Mouse (Mus musculus) embryonic facial prominence, embryonic 13.5 days (tissue): ENCODE results near the gene Ang. TPM values are rescaled to one million over a fixed set of nuclear protein-coding genes. Genes with fewer than 3 reads are reported as not detected.

Source experiments
- ATAC-seq: fragments of 200-750 bp; cut with Nextera tagmentation; 2 replicates; pipeline ENCODE4 v1.8.0; 2017; ENCODE audit warnings: low read depth; ENCODE audit not compliant: insufficient number of reproducible peaks, insufficient read depth, low FRiP score, low TSS enrichment
- H3K27ac ChIP-seq: fragments of 300-500 bp; sonication (generic); 2 replicates; pipeline ENCODE4 v1.5.1; 2015; ENCODE audit warnings: moderate library complexity, mild to moderate bottlenecking, inconsistent platforms
- H3K27me3 ChIP-seq: fragments of 300-500 bp; sonication (generic); 2 replicates; pipeline ENCODE4 v1.6.1; 2015; ENCODE audit warnings: mild to moderate bottlenecking, inconsistent platforms
- H3K36me3 ChIP-seq: fragments of 300-500 bp; sonication (generic); 2 replicates; pipeline ENCODE4 v1.6.1; 2015; ENCODE audit warnings: mild to moderate bottlenecking, inconsistent platforms
- H3K4me1 ChIP-seq: fragments of 300-500 bp; sonication (generic); 2 replicates; pipeline ENCODE4 v1.6.1; 2015; ENCODE audit warnings: inconsistent platforms
- H3K4me2 ChIP-seq: fragments of 300-500 bp; sonication (generic); 2 replicates; pipeline ENCODE4 v1.6.1; 2015; ENCODE audit warnings: moderate library complexity, mild to moderate bottlenecking, inconsistent platforms
- H3K4me3 ChIP-seq: fragments of 300-500 bp; sonication (generic); 2 replicates; pipeline ENCODE4 v1.5.1; 2015; ENCODE audit warnings: mild to moderate bottlenecking, inconsistent platforms
- H3K9ac ChIP-seq: fragments of 300-500 bp; sonication (generic); 2 replicates; pipeline ENCODE4 v1.6.1; 2015; ENCODE audit warnings: mild to moderate bottlenecking, inconsistent platforms
- H3K9me3 ChIP-seq: fragments of 300-500 bp; sonication (generic); 2 replicates; pipeline ENCODE4 v1.6.1; 2016; ENCODE audit warnings: inconsistent platforms
- WGBS: fragments of 180-500 bp; shearing (Covaris S2); methylation state at CpG from one replicate; pipeline ENCODE4 v1.1.7; 2015; ENCODE audit warnings: mixed read lengths; 5-methylcytosine and 5-hydroxymethylcytosine counted together
- polyA plus RNA-seq: library from polyadenylated mRNA; unstranded; fragments of >200 nt; fragmentation: Nextera tagmentation; extraction: Ambion mirVana; gene quantifications from 2 replicates; pipeline ENCODE4 v1.2.1, GENCODE M21; 2015

The Ang gene
- 4.6 and 5.7 TPM in 2 replicates for polyA plus RNA-seq

DNA sequence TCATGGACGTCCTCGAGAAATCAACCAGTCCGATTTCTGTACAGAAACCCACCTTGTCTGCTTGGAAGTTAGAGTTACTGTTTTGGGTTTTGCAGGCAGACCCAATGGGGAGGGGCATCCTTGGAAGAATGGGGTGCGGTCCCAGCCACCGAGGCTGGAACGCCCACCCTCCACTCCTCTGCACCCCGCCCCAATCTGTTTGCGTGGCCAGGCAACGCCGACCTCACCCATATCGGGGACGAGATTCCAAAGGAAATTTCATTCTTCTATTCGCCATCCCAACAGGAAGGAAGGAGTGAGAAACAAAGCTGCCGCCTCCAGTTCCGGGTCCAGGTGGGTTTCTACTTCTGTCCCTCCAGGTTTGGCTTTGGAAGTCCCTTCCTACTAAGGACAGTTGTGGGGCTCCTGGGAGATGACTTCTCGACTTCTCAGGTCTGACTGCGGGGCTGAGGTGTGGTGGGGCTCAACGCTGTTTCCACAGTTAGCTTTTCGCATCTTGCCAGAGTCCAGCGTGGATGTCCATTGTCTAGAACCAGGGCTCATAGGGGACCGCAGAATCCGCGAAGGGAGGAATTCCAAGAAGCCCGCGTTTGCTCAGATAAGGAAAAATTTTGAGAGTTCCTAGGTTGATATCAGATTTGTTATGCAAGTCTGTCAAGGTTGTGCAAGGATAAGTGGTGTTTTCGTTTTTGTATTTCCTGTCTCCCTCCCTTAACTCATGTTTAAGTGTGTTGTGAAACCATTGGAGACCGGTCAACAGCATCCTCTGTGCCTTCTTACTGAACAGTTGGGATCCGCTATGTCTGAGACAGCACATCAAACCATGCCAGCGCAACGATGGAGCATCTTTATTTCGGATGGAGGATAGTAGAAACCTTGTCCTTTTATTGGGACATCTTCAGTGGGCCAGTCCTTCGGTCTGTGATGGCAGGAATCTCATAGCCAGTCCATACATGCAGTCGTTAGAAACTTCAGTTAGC, at the start of gene Ang, which contains the start of gene Rnase4:
Ang (plus strand) TSS at position 230 of the 980 bp plus-strand sequence.
Rnase4 (plus strand) TSS at position 157 of the 980 bp plus-strand sequence.
- no peaks in the 10 kb centered on the region for H3K27me3 ChIP-seq
- H3K4me2 ChIP-seq: peak within 1 kb of the TSS; percentile 73
- peak within 1 kb of the TSS; percentile 73 for H3K4me3 ChIP-seq
- no peaks in the 10 kb centered on the region for H3K4me1 ChIP-seq
- H3K9ac ChIP-seq: peak within 1 kb of the TSS; percentile 74
- 6% methylated on average over 33 of the region's 33 CpGs for WGBS
- ATAC-seq: 0 out of 2 replicates have a peak, but pooled peaks have one; percentile 24
- H3K36me3 ChIP-seq: no peaks in the 10 kb centered on the region
- peak within 1 kb of the TSS; percentile 88 for H3K27ac ChIP-seq
- no peaks in the 10 kb centered on the region for H3K9me3 ChIP-seq

DNA sequence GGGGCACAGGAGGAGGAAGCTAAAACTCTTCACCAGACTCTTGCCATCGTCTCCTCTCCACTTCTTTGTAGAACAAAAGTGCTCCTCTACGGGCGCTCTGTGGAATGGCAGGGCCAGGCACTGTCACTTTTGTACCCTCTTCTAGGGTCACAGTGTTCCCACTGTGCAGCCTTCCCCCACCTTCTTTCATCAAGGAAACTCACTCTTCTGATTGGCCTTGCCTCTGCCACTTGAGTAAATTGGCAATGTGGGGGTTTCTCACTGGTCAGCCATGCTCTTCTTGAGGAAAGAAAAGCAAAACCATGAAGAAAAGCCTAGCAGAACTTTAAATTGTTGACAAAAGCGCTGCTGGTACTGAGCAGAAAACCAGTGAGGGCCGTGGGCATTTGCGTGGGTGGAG, 49.2 kb upstream of the Ang start, which contains the start of gene Rnase9:
Rnase9 (minus strand) TSS at position 101 of the 400 bp plus-strand sequence.
- WGBS: 76% methylated on average over 6 of the region's 6 CpGs
- no peaks in the 10 kb centered on the region for H3K9me3 ChIP-seq
- H3K27ac ChIP-seq: no peak within 1 kb of the TSS
- H3K4me1 ChIP-seq: no peaks in the 10 kb centered on the region
- no peaks in the 10 kb centered on the region for H3K27me3 ChIP-seq
- no peaks in the 10 kb centered on the region for H3K36me3 ChIP-seq
- no peak within 1 kb of the TSS for H3K4me2 ChIP-seq
- no peak within 1 kb of the TSS for H3K9ac ChIP-seq
- no peak for ATAC-seq
- H3K4me3 ChIP-seq: no peak within 1 kb of the TSS

DNA sequence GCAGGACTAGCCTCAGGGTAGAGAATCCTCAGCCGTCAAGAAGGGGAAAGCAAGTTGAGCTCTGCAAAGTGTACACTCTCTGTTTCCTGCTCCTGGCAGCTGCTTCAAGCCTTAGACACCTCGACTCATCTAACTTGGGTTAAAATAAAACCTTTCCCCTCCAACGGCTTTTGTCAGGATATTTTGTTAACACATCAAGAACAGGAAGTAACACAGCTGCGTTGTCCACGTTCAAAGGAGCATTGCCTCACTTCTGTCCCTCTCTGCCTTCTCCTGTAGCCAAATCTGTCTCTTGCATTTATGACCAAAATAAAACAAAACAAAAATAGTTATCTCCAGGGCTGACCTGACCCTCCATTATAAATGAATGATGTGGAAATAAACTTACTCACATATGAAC, 43.1 kb upstream of the Ang start:
- no peak overlapping the region for H3K9ac ChIP-seq
- no peak overlapping the region for H3K4me3 ChIP-seq
- ATAC-seq: no peak
- no peaks in the 10 kb centered on the region for H3K36me3 ChIP-seq
- 37% methylated on average over 5 of the region's 5 CpGs for WGBS
- no peaks in the 10 kb centered on the region for H3K27me3 ChIP-seq
- no peaks in the 10 kb centered on the region for H3K4me1 ChIP-seq
- no peaks in the 10 kb centered on the region for H3K9me3 ChIP-seq
- no peak overlapping the region for H3K27ac ChIP-seq
- H3K4me2 ChIP-seq: no peak overlapping the region

DNA sequence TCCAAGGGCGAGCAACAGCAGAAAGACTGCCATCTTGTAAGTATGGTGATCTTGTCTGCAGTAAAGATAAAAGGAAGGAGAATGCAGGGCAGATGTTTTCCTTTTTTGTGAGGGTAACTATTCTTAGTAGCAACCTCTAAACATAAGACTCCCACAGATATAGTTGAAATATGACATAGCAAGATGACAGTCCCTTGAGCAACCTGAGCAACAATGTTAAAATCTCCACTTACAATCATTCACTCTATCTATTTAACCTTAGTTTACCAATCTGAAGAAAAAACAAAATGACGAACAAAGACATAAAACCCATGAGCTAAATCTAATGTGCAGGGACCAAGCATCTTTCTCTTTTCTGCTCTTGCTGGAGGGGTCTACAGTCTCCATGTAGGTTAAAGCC, 40.9 kb upstream of the Ang start, which contains the start of gene Rnase11:
Rnase11 (minus strand) TSS at position 101 of the 400 bp plus-strand sequence.
- Histone ChIP-seq H3K4me2 (no peak within 1 kb of the TSS), H3K4me3 (no peak within 1 kb of the TSS), H3K27ac (no peak within 1 kb of the TSS), H3K4me1 (peaks cover 5% of the 10 kb centered on the region; the same call in 1 of the 2 replicates), H3K36me3 (no peaks in the 10 kb centered on the region), H3K9ac (no peak within 1 kb of the TSS), H3K27me3 (no peaks in the 10 kb centered on the region), H3K9me3 (no peaks in the 10 kb centered on the region)
- no peak for ATAC-seq
- 78% methylated on average over 2 of the region's 2 CpGs for WGBS

DNA sequence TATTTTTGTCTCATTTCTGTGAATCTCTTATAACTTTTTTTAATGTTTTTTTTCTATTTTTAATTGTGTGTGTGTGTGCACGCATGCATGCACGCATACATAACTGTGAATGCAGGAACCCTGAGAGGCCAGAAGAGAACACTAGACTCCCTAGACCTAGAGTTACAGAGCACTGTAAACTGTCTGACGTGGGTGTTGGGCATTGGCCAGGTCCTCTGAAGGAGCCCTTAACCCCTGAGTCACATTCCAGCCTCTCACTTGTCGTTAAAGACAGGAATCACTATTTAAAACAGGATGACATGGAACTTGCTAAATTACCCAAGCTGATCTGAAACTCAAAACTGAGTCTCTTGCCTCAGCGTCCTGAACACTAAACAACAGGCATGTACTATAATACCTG, 39.0 kb upstream of the Ang start:
- Histone ChIP-seq H3K36me3 (no peaks in the 10 kb centered on the region), H3K9me3 (no peaks in the 10 kb centered on the region), H3K27ac (no peak overlapping the region), H3K4me1 (peaks cover 5% of the 10 kb centered on the region; the same call in 1 of the 2 replicates), H3K4me3 (no peak overlapping the region), H3K9ac (no peak overlapping the region), H3K4me2 (no peak overlapping the region), H3K27me3 (no peaks in the 10 kb centered on the region)
- ATAC-seq: no peak
- WGBS: 50% methylated on average over 5 of the region's 5 CpGs

DNA sequence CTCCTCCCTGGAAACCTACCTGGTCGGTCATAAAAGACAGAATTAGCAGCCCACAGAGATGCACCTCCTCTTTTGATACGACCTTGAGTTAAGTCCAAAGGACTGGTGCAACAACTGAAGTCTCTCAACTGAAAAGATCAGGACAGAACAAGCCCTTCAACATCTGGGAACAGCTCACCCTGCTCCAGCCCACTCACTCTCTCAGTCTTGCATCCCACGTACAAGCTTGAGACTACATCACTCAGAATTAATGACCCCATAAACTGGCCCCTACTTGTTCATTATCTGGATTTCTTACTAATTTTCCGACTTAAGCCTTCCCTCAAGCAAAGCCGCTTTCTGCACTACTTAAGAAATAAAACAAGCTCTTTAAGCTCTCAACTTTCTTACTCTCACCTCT, 37.8 kb upstream of the Ang start:
- Histone ChIP-seq H3K27me3 (no peaks in the 10 kb centered on the region), H3K4me1 (peaks cover 5% of the 10 kb centered on the region; the same call in 1 of the 2 replicates), H3K4me3 (no peak overlapping the region), H3K36me3 (no peaks in the 10 kb centered on the region), H3K9ac (no peak overlapping the region), H3K27ac (no peak overlapping the region), H3K4me2 (no peak overlapping the region), H3K9me3 (no peaks in the 10 kb centered on the region)
- no peak for ATAC-seq
- WGBS: 55% methylated on average over 5 of the region's 5 CpGs

DNA sequence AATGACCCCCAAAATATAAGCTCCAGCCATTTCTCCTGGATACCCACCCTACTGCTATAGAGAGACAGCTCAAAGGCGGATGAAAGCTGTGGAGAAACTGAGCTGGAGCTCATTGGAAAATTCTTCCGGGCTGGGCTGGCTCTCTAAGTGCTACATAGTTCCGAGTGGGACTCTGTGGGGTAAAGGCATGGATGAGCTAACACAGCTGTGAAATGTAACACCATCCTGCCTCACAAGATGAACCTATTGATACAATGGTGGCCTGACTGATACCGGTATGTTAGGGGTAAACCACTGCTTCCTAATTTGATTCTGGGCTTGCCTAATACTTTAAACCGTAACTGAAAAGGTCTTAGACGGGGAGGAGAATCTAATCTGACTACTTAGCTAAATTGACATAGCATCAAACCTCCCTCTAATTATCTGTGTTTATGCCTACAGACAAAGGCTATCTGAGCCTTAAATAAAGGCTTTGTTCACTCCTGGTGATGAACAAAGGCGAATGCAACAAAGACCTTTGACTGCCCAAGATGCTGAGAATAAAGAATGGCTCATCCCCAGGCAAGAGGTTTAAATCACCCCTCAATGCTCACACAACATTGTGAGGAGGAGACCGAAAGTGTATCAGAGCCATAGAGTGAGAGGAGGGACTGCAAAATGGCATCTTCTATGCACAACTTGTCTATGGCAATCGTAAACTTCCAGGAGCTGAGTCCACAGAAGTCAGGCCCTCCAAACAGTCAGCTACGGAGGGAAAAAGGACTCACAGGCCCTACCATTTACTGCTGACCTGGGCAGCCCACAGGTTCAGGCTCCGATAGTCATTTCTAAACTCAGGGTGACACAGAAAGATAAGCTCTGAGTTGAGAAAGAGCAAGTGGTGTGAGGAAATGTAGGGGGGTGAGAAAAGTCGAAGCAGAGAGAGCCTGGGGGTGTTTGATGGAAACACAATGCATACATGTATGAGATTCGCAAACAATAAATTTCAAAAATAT, 36.4 kb upstream of the Ang start:
- no peak for ATAC-seq
- no peak overlapping the region for H3K9ac ChIP-seq
- WGBS: 37% methylated on average over 13 of the region's 13 CpGs

DNA sequence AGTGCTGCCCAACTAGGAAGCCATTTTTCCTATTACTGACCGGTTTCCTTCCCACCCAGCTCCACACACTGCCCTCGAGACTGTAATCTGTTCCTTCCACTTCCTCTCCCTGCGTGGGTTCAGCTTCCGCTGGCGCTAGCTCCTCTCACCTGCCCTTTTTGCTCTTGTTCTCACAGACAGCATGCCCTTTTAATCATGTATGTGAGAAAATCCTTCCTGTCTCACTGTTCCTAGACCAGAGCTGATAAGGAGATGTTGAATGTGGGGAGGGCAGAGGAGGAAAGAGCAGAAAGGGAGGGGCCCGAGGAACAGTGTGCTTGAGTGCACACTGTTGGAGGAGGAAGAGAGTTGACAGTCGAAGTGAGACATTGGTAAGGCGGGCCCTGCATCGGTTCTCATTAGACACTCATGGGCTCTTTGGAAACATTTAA, 33.5 kb upstream of the Ang start, which contains the start of gene Rnase12:
Rnase12 (minus strand) TSS at position 261 of the 431 bp plus-strand sequence.
- Histone ChIP-seq H3K9ac (no peak within 1 kb of the TSS), H3K4me2 (no peak within 1 kb of the TSS), H3K36me3 (no peaks in the 10 kb centered on the region), H3K9me3 (no peaks in the 10 kb centered on the region), H3K4me3 (no peak within 1 kb of the TSS), H3K27ac (no peak within 1 kb of the TSS), H3K4me1 (peaks cover 5% of the 10 kb centered on the region; the same call in 1 of the 2 replicates), H3K27me3 (no peaks in the 10 kb centered on the region)
- ATAC-seq: no peak
- WGBS: 60% methylated on average over 9 of the region's 9 CpGs

More for the DNA sequence above, 36.4 kb upstream of the Ang start:
- Histone ChIP-seq H3K4me2 (no peak overlapping the region), H3K27me3 (no peaks in the 10 kb centered on the region), H3K4me1 (peaks cover 5% of the 10 kb centered on the region; the same call in 1 of the 2 replicates), H3K9me3 (no peaks in the 10 kb centered on the region), H3K4me3 (no peak overlapping the region), H3K27ac (no peak overlapping the region), H3K36me3 (no peaks in the 10 kb centered on the region)

DNA sequence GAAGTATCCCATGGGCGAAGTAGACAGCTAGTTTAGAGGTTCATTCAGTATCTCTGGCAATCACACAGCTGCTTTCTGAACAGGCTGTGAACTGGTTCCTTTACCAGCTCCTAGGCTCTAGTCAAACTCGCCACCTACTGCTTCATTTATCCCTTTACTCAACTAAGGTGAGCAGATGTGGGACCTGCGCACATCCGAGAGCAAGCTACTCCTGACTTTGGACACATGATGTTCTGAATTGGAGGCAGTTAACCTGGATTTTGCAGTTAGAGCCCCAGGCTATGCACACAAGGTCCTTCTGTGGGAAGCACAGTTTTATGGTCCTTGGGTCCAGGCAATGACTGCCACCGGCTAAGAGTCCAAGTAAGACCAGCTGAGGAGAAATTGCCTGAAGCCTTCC, 30.2 kb upstream of the Ang start:
- Histone ChIP-seq H3K27ac (no peak overlapping the region), H3K36me3 (no peaks in the 10 kb centered on the region), H3K9ac (no peak overlapping the region), H3K4me2 (no peak overlapping the region), H3K9me3 (no peaks in the 10 kb centered on the region), H3K4me3 (no peak overlapping the region), H3K4me1 (no peaks in the 10 kb centered on the region), H3K27me3 (no peaks in the 10 kb centered on the region)
- ATAC-seq: no peak
- WGBS: 88% methylated on average over 5 of the region's 5 CpGs

DNA sequence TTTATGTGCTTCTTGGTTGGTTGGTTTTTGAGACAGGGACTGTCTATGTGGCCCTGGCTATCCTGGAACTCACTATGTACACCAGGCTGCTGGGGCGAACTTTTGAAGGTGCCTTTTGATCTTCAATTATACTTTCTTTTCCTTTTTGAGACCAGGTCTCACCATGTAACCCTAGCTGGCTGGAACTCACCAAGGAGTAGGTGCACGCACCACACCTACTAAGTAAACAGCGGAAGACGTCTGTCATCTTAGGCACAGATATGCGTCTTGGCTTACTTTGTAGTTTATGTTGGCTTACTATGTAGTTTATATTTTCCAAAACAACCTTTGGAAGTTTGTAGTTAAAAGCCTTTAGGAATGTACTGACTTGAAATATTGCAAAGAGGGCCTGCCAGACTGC, 22.0 kb upstream of the Ang start:
- WGBS: 84% methylated on average over 5 of the region's 5 CpGs
- no peak overlapping the region for H3K4me3 ChIP-seq
- no peaks in the 10 kb centered on the region for H3K27me3 ChIP-seq
- H3K9me3 ChIP-seq: no peaks in the 10 kb centered on the region
- ATAC-seq: no peak
- no peak overlapping the region for H3K27ac ChIP-seq
- H3K9ac ChIP-seq: no peak overlapping the region
- H3K4me1 ChIP-seq: peaks cover 8% of the 10 kb centered on the region; the same call in 1 of the 2 replicates
- H3K4me2 ChIP-seq: no peak overlapping the region
- no peaks in the 10 kb centered on the region for H3K36me3 ChIP-seq

DNA sequence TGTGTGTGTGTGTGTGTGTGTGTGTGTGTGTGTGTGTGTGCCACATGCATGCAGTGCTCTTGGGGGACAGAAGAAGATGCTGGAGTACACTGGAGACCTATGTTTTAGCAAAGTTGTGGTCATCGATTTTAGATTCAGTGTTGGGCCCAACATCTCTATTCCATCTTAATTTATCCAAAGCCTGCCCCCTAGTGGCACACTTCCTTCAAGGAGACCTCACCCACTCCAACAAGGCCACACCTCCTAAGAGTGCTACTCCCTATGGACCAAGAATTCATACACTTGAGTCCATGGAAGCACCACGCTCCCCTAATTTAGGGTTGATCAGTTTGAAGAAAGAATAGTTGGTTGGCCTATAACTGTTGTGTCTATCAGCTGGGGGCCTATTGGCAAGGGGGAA, 21.3 kb upstream of the Ang start:
- ATAC-seq: no peak
- H3K4me2 ChIP-seq: no peak overlapping the region
- H3K9me3 ChIP-seq: no peaks in the 10 kb centered on the region
- 87% methylated on average over 2 of the region's 2 CpGs for WGBS
- no peak overlapping the region for H3K9ac ChIP-seq
- H3K27me3 ChIP-seq: no peaks in the 10 kb centered on the region
- peaks cover 8% of the 10 kb centered on the region; the same call in 1 of the 2 replicates for H3K4me1 ChIP-seq
- no peak overlapping the region for H3K4me3 ChIP-seq
- H3K27ac ChIP-seq: no peak overlapping the region
- no peaks in the 10 kb centered on the region for H3K36me3 ChIP-seq
